In the genomic region with DNA sequence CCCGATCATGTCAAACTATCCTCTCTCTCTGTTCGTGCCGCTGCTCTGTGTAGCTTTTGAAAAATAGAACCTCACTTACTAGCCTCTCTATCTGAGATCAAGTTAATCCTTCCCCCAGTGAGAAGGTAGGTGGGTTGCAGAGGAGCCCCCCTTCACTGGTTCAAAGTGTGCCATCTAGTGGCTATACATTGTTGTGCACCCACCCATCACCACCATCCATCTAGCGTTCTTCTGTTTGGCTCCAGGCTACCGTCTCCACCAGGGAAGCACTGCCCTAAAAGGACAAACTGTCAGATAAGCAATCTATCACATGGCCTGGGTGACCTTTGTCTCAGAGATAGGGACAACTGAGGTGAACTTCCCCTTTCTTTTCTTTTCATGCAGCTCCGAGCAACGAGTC, we compare ENCODE assay signal across 8 mouse cellular contexts.
DNase-seq lines count a peak whose midpoint lies in the region; ATAC-seq and TF ChIP-seq lines count a peak whose summit lies in the region.

No protein-coding gene starts in this region.

- H3K36me3 ChIP-seq in hindbrain, embryonic 10.5 days = no peaks in the 10 kb centered on the region
- H3K36me3 ChIP-seq in hindbrain, embryonic 13.5 days = peaks cover 30% of the 10 kb centered on the region
- H3K36me3 ChIP-seq in CH12.LX (replicated peaks in 1 of 2; ENCODE audit: control insufficient read depth in 1 of 2, insufficient read depth in 1 of 2, low read length in 1 of 2) = no peaks in the 10 kb centered on the region
- H3K36me3 ChIP-seq in forebrain, embryonic 16.5 days (ENCODE audit: control insufficient read depth, insufficient read depth) = no peaks in the 10 kb centered on the region
- H3K36me3 ChIP-seq in kidney, embryonic 16.5 days (ENCODE audit: insufficient read depth, low read length) = no peaks in the 10 kb centered on the region
- H3K36me3 ChIP-seq in midbrain, embryonic 16.5 days (ENCODE audit: control insufficient read depth, insufficient read depth, low read length) = peaks cover 6% of the 10 kb centered on the region; the same call in 1 of the 2 replicates

- H3K4me3 ChIP-seq in hindbrain, embryonic 10.5 days = no peak overlapping the region
- H3K4me3 ChIP-seq in hindbrain, embryonic 13.5 days = no peak overlapping the region
- no peak overlapping the region for H3K4me3 ChIP-seq in CH12.LX (replicated peaks in 1 of 3; ENCODE audit: low read depth in 2 of 3, low read length in 2 of 3, poor library complexity in 1 of 3)
- no peak overlapping the region for H3K4me3 ChIP-seq in forebrain, embryonic 16.5 days (replicated peaks; ENCODE audit: low read length)
- H3K4me3 ChIP-seq in kidney, embryonic 16.5 days (ENCODE audit: low read length) = no peak overlapping the region
- H3K4me3 ChIP-seq in midbrain, embryonic 16.5 days (ENCODE audit: low read depth, low read length) = no peak overlapping the region

- TF ChIP-seq RAD21 in CH12.LX (IDR thresholded peaks at IDR 0.05; ENCODE audit: low read depth, low read length) = peak; percentile 57

- 44% methylated on average over 7 of the region's 7 CpGs for WGBS in hindbrain, embryonic 10.5 days
- WGBS in hindbrain, embryonic 13.5 days = 40% methylated on average over 7 of the region's 7 CpGs
- 49% methylated on average over 7 of the region's 7 CpGs for WGBS in forebrain, embryonic 16.5 days
- WGBS in kidney, embryonic 16.5 days = 48% methylated on average over 7 of the region's 7 CpGs
- 53% methylated on average over 7 of the region's 7 CpGs for WGBS in midbrain, embryonic 16.5 days

- TF ChIP-seq CTCF in CH12.LX (conservative IDR thresholded peaks at IDR 0.05 in 1 of 2, IDR thresholded peaks at IDR 0.05 in 1 of 2; ENCODE audit: low read depth in 2 of 2, low read length in 2 of 2) = peak; percentile 61 to 69

- dilution Hi-C loops in CH12.LX (cut with MboI; ENCODE audit: extremely low pct_ligation_motif_present, extremely low pct_unique_long_range_greater_than_20kb, low sequenced_read_pairs) = no loop called here

- no peak for ATAC-seq in hindbrain, embryonic 13.5 days (ENCODE audit: low FRiP score)
- ATAC-seq in forebrain, embryonic 16.5 days = peak; percentile 49; the same call in 1 of the 2 replicates
- ATAC-seq in kidney, embryonic 16.5 days (ENCODE audit: low FRiP score, low TSS enrichment) = peak; percentile 57; the same call in 1 of the 2 replicates
- ATAC-seq in midbrain, embryonic 16.5 days = peak; percentile 21; the same call in 1 of the 2 replicates
- no peak for ATAC-seq in inflammation-experienced regulatory T-cells, adult 6 months

- DNase-seq in hindbrain, embryonic 10.5 days (ENCODE audit: low spot score) = peak; percentile 47
- peak; percentile 21 for DNase-seq in CH12.LX (ENCODE audit: extremely low read depth)
- peak; percentile 47 for DNase-seq in brain, adult 2 months (ENCODE audit: low read depth, low spot score)

- TF ChIP-seq POLR2A in CH12.LX (IDR thresholded peaks at IDR 0.05; ENCODE audit: low read depth, low read length) = no peak

- H3K79me2 ChIP-seq in CH12.LX (replicated peaks; ENCODE audit: control insufficient read depth, extremely low read depth, insufficient read depth, poor library complexity, severe bottlenecking) = no peaks in the 10 kb centered on the region

- no peak overlapping the region for H3K9ac ChIP-seq in hindbrain, embryonic 13.5 days
- H3K9ac ChIP-seq in CH12.LX (ENCODE audit: insufficient read depth, low read depth) = no peak overlapping the region
- H3K9ac ChIP-seq in forebrain, embryonic 16.5 days (replicated peaks; ENCODE audit: low read depth, low read length) = no peak overlapping the region
- no peak overlapping the region for H3K9ac ChIP-seq in kidney, embryonic 16.5 days (replicated peaks; ENCODE audit: low read length)
- no peak overlapping the region for H3K9ac ChIP-seq in midbrain, embryonic 16.5 days (ENCODE audit: low read depth, low read length)

- in situ Hi-C loops in CH12.LX (cut with MboI; ENCODE audit: low pct_ligation_motif_present, low pct_unique_long_range_greater_than_20kb, low sequenced_read_pairs) = no loop called here

- no peak overlapping the region for H3K4me2 ChIP-seq in hindbrain, embryonic 13.5 days
- H3K4me2 ChIP-seq in CH12.LX (ENCODE audit: insufficient read depth, low read depth, poor library complexity, severe bottlenecking) = peak overlapping the region; percentile 43; the same call in 1 of the 2 replicates
- no peak overlapping the region for H3K4me2 ChIP-seq in forebrain, embryonic 16.5 days (ENCODE audit: low read length)
- H3K4me2 ChIP-seq in kidney, embryonic 16.5 days (replicated peaks; ENCODE audit: low read depth, low read length) = no peak overlapping the region
- H3K4me2 ChIP-seq in midbrain, embryonic 16.5 days (ENCODE audit: low read length) = no peak overlapping the region

- no peaks in the 10 kb centered on the region for H3K27me3 ChIP-seq in hindbrain, embryonic 10.5 days (ENCODE audit: insufficient read depth, poor library complexity, severe bottlenecking)
- H3K27me3 ChIP-seq in hindbrain, embryonic 13.5 days = no peaks in the 10 kb centered on the region
- no peaks in the 10 kb centered on the region for H3K27me3 ChIP-seq in CH12.LX (replicated peaks)
- H3K27me3 ChIP-seq in forebrain, embryonic 16.5 days (replicated peaks; ENCODE audit: control insufficient read depth, insufficient read depth, low read length) = no peaks in the 10 kb centered on the region
- no peaks in the 10 kb centered on the region for H3K27me3 ChIP-seq in kidney, embryonic 16.5 days (ENCODE audit: insufficient read depth, low read length)
- no peaks in the 10 kb centered on the region for H3K27me3 ChIP-seq in midbrain, embryonic 16.5 days (ENCODE audit: control insufficient read depth, insufficient read depth, low read depth, low read length)

- H3K9me3 ChIP-seq in hindbrain, embryonic 10.5 days = no peaks in the 10 kb centered on the region
- no peaks in the 10 kb centered on the region for H3K9me3 ChIP-seq in hindbrain, embryonic 13.5 days
- no peaks in the 10 kb centered on the region for H3K9me3 ChIP-seq in CH12.LX (replicated peaks; ENCODE audit: low read length)
- H3K9me3 ChIP-seq in forebrain, embryonic 16.5 days (ENCODE audit: control insufficient read depth, low read length) = no peaks in the 10 kb centered on the region
- no peaks in the 10 kb centered on the region for H3K9me3 ChIP-seq in kidney, embryonic 16.5 days (ENCODE audit: low read length)
- no peaks in the 10 kb centered on the region for H3K9me3 ChIP-seq in midbrain, embryonic 16.5 days (replicated peaks; ENCODE audit: control insufficient read depth, low read length, poor library complexity, severe bottlenecking)

- H3K27ac ChIP-seq in hindbrain, embryonic 10.5 days = no peak overlapping the region
- no peak overlapping the region for H3K27ac ChIP-seq in hindbrain, embryonic 13.5 days
- no peak overlapping the region for H3K27ac ChIP-seq in CH12.LX (ENCODE audit: insufficient read depth, low read depth)
- no peak overlapping the region for H3K27ac ChIP-seq in forebrain, embryonic 16.5 days (ENCODE audit: low read length)
- no peak overlapping the region for H3K27ac ChIP-seq in kidney, embryonic 16.5 days (ENCODE audit: low read length)
- H3K27ac ChIP-seq in midbrain, embryonic 16.5 days (ENCODE audit: low read length) = no peak overlapping the region

- no peaks in the 10 kb centered on the region; the same call in 1 of the 2 replicates for H3K4me1 ChIP-seq in hindbrain, embryonic 10.5 days (replicated peaks)
- H3K4me1 ChIP-seq in hindbrain, embryonic 13.5 days (replicated peaks) = no peaks in the 10 kb centered on the region
- no peaks in the 10 kb centered on the region for H3K4me1 ChIP-seq in CH12.LX (ENCODE audit: control insufficient read depth in 1 of 2, insufficient read depth in 2 of 2)
- H3K4me1 ChIP-seq in forebrain, embryonic 16.5 days (replicated peaks; ENCODE audit: control insufficient read depth, insufficient read depth, low read length) = no peaks in the 10 kb centered on the region
- peaks cover 5% of the 10 kb centered on the region for H3K4me1 ChIP-seq in kidney, embryonic 16.5 days (ENCODE audit: insufficient read depth, low read length)
- H3K4me1 ChIP-seq in midbrain, embryonic 16.5 days (ENCODE audit: control insufficient read depth, insufficient read depth, low read length) = no peaks in the 10 kb centered on the region

- no peak for TF ChIP-seq EP300 in CH12.LX (IDR thresholded peaks at IDR 0.05; ENCODE audit: low read length)

TF ChIP-seq in CH12.LX, 34 proteins besides CTCF, POLR2A, EP300 and RAD21:
- TF ChIP-seq MXI1 (IDR thresholded peaks at IDR 0.05; ENCODE audit: low read depth, low read length) (no peak), ELF1 (IDR thresholded peaks at IDR 0.05; ENCODE audit: low read depth, low read length) (no peak), UBTF (IDR thresholded peaks at IDR 0.05; ENCODE audit: low read depth, low read length) (no peak), USF1 (IDR thresholded peaks at IDR 0.05; ENCODE audit: low read depth, low read length) (no peak), HCFC1 (IDR thresholded peaks at IDR 0.05; ENCODE audit: low read depth, low read length) (no peak), SMC3 (IDR thresholded peaks at IDR 0.05; ENCODE audit: low read depth, low read length) (peak; percentile 62), NRF1 (IDR thresholded peaks at IDR 0.05; ENCODE audit: low read depth, low read length) (no peak)

Comparison
In these comparisons a context has a peak if more than half of its experiments do, and no peak if none do; other contexts are left out.
1. ATAC-seq: peak in forebrain, embryonic 16.5 days (single experiment), kidney, embryonic 16.5 days (single experiment) and midbrain, embryonic 16.5 days (single experiment); none in hindbrain, embryonic 13.5 days (single experiment) and inflammation-experienced regulatory T-cells, adult 6 months (single experiment).
2. Peak in every context shown above with its lines, with median percentiles within 50 percentile points of each other: DNase-seq.